Mouse (Mus musculus) Muller cell, postnatal 12 days (primary cell): ENCODE results near the gene Kcna7.
A peak's percentile ranks its signal among the peaks of the same experiment; 100 is the strongest.
"Not testable (repeated sequence)": the region's sequence is repeated elsewhere in the genome, so short reads cannot be mapped to it uniquely, and the experiment has no call there.

Experiments
- DNase-seq: peaks from one replicate; pipeline ENCODE4 v3.0.0-alpha.2; 2015; ENCODE audit errors: inconsistent ontology term

The Kcna7 gene

GRCm38 (mm10) chr7:45395129-45395541 is 10.3 kb upstream of the Kcna7 start:
- no peak for DNase-seq

GRCm38 (mm10) chr7:45395578-45396336 is 9.7 kb upstream of the Kcna7 start, which contains the start of gene Snrnp70:
Gene Snrnp70 (minus strand): TSS chr7:45395742.
- peak; percentile 99 for DNase-seq

- not testable (repeated sequence) for DNase-seq
Observed at GRCm38 (mm10) chr7:45396337-45396775, 9.1 kb upstream of the Kcna7 start.

GRCm38 (mm10) chr7:45396787-45397186 is 8.7 kb upstream of the Kcna7 start:
- DNase-seq = no peak

GRCm38 (mm10) chr7:45401521-45402085 is 3.9 kb upstream of the Kcna7 start:
- no peak for DNase-seq

- DNase-seq = peak; percentile 19
Observed at GRCm38 (mm10) chr7:45403532-45404261, 1.8 kb upstream of the Kcna7 start.

- DNase-seq = peak; percentile 9
Observed at GRCm38 (mm10) chr7:45406157-45407156, 1.0 kb downstream of the Kcna7 start.

- DNase-seq = no peak
Observed at GRCm38 (mm10) chr7:45407836-45408235, 2.4 kb downstream of the Kcna7 start.

GRCm38 (mm10) chr7:45408351-45408750 is 2.9 kb downstream of the Kcna7 start:
- DNase-seq = no peak

- no peak for DNase-seq
Observed at GRCm38 (mm10) chr7:45408949-45409348, 3.5 kb downstream of the Kcna7 start.

- no peak for DNase-seq
Observed at GRCm38 (mm10) chr7:45409497-45410163, 4.2 kb downstream of the Kcna7 start.

GRCm38 (mm10) chr7:45412421-45412820 is 7.0 kb downstream of the Kcna7 start:
- no peak for DNase-seq

GRCm38 (mm10) chr7:45413113-45413863 is 7.8 kb downstream of the Kcna7 start, which contains the start of gene Ntf5:
Gene Ntf5 (plus strand): TSS chr7:45413695.
- peak; percentile 49 for DNase-seq

GRCm38 (mm10) chr7:45413864-45414739 is 8.6 kb downstream of the Kcna7 start:
- peak; percentile 15 for DNase-seq

- no peak for DNase-seq
Observed at GRCm38 (mm10) chr7:45414740-45415224, 9.3 kb downstream of the Kcna7 start.

- DNase-seq = peak; percentile 42
Observed at GRCm38 (mm10) chr7:45415636-45416035, 10.2 kb downstream of the Kcna7 start.

- DNase-seq = no peak
Observed at GRCm38 (mm10) chr7:45417962-45418492, 12.6 kb downstream of the Kcna7 start.

GRCm38 (mm10) chr7:45419859-45420614 is 14.6 kb downstream of the Kcna7 start:
- DNase-seq = no peak
